Mouse (Mus musculus): ENCODE results near the gene Nsmf. TPM values are rescaled to one million over a fixed set of nuclear protein-coding genes. Genes with fewer than 3 reads are reported as not detected.

Gene Nsmf
- polyA plus RNA-seq, 1 experiment from 2014 or later, result 223 TPM

Small RNA genes lying within 50 kb of the gene (microRNA-seq; reads per million reads assigned to microRNA genes)
- gene Gm24328 (not detected), gene Mir7664 (not detected)

Other genes starting within 250 kb of the Nsmf start
- gene Ehmt1, start 134.7 kb upstream of the Nsmf start, polyA plus RNA-seq (2015; fragmentation: Nextera tagmentation; extraction: Ambion mirVana), result 125 and 132 TPM in 2 replicates
- gene Arrdc1, start 119.1 kb upstream of the Nsmf start, polyA plus RNA-seq (2015; fragmentation: Nextera tagmentation; extraction: Ambion mirVana), result 31.7 and 40.9 TPM in 2 replicates
- 16.7 and 20.8 TPM in 2 replicates for gene Zmynd19, start 104.6 kb upstream of the Nsmf start, polyA plus RNA-seq (2015; fragmentation: Nextera tagmentation; extraction: Ambion mirVana)
- gene Dph7, start 92.0 kb upstream of the Nsmf start, polyA plus RNA-seq (2015; fragmentation: Nextera tagmentation; extraction: Ambion mirVana), result 41.5 and 44.9 TPM in 2 replicates
- gene Mrpl41, start 79.3 kb upstream of the Nsmf start, polyA plus RNA-seq (2015; fragmentation: Nextera tagmentation; extraction: Ambion mirVana), result 143 and 150 TPM in 2 replicates
- gene Pnpla7, start 78.3 kb upstream of the Nsmf start, polyA plus RNA-seq (2015; fragmentation: Nextera tagmentation; extraction: Ambion mirVana), result 4.4 and 4.5 TPM in 2 replicates
- gene Entpd8, start 25.9 kb downstream of the Nsmf start, polyA plus RNA-seq (2015; fragmentation: Nextera tagmentation; extraction: Ambion mirVana), result not detected in 2 replicates
- gene Noxa1, start 40.8 kb downstream of the Nsmf start, polyA plus RNA-seq (2015; fragmentation: Nextera tagmentation; extraction: Ambion mirVana), result not detected in 2 replicates
- 15.8 and 22.0 TPM in 2 replicates for gene Nrarp, start 126.4 kb downstream of the Nsmf start, polyA plus RNA-seq (2015; fragmentation: Nextera tagmentation; extraction: Ambion mirVana)
- gene Tor4a, start 142.5 kb downstream of the Nsmf start, polyA plus RNA-seq (2015; fragmentation: Nextera tagmentation; extraction: Ambion mirVana), result 0.85 and 1.6 TPM in 2 replicates
- 91.7 and 101 TPM in 2 replicates for gene Nelfb, start 157.1 kb downstream of the Nsmf start, polyA plus RNA-seq (2015; fragmentation: Nextera tagmentation; extraction: Ambion mirVana)
- not detected in 2 replicates for gene Stpg3, start 160.3 kb downstream of the Nsmf start, polyA plus RNA-seq (2015; fragmentation: Nextera tagmentation; extraction: Ambion mirVana)
- gene Fam166a, start 164.4 kb downstream of the Nsmf start, polyA plus RNA-seq (2015; fragmentation: Nextera tagmentation; extraction: Ambion mirVana), result not detected in 2 replicates
- 394 TPM in 2 replicates for gene Tubb4b, start 170.3 kb downstream of the Nsmf start, polyA plus RNA-seq (2015; fragmentation: Nextera tagmentation; extraction: Ambion mirVana)
- gene Slc34a3, start 180.0 kb downstream of the Nsmf start, polyA plus RNA-seq (2015; fragmentation: Nextera tagmentation; extraction: Ambion mirVana), result not detected in 2 replicates
- not detected in 2 replicates for gene Rnf224, start 182.4 kb downstream of the Nsmf start, polyA plus RNA-seq (2015; fragmentation: Nextera tagmentation; extraction: Ambion mirVana)
- gene Rnf208, start 187.9 kb downstream of the Nsmf start, polyA plus RNA-seq (2015; fragmentation: Nextera tagmentation; extraction: Ambion mirVana), result 91.6 and 106 TPM in 2 replicates
- 0.33 TPM in 1 of 2 replicates, not detected in the other for gene Cysrt1, start 188.1 kb downstream of the Nsmf start, polyA plus RNA-seq (2015; fragmentation: Nextera tagmentation; extraction: Ambion mirVana)
- gene AL732309.1, start 192.5 kb downstream of the Nsmf start, polyA plus RNA-seq (2015; fragmentation: Nextera tagmentation; extraction: Ambion mirVana), result 5.8 and 9.0 TPM in 2 replicates
- gene Tmem203, start 201.1 kb downstream of the Nsmf start, polyA plus RNA-seq (2015; fragmentation: Nextera tagmentation; extraction: Ambion mirVana), result 16.0 and 16.2 TPM in 2 replicates
- 14.8 and 16.4 TPM in 2 replicates for gene Tprn, start 208.3 kb downstream of the Nsmf start, polyA plus RNA-seq (2015; fragmentation: Nextera tagmentation; extraction: Ambion mirVana)
- gene Ssna1, start 218.1 kb downstream of the Nsmf start, polyA plus RNA-seq (2015; fragmentation: Nextera tagmentation; extraction: Ambion mirVana), result 199 and 204 TPM in 2 replicates
- 150 and 159 TPM in 2 replicates for gene Anapc2, start 218.1 kb downstream of the Nsmf start, polyA plus RNA-seq (2015; fragmentation: Nextera tagmentation; extraction: Ambion mirVana)
- gene Tmem210, start 233.8 kb downstream of the Nsmf start, polyA plus RNA-seq (2015; fragmentation: Nextera tagmentation; extraction: Ambion mirVana), result not detected in 2 replicates
- 0.21 TPM in 1 of 2 replicates, not detected in the other for gene Lrrc26, start 235.6 kb downstream of the Nsmf start, polyA plus RNA-seq (2015; fragmentation: Nextera tagmentation; extraction: Ambion mirVana)